Mouse (Mus musculus) liver, embryonic 13.5 days (tissue): Measurements from ENCODE around the gene Jam2. TPM values are rescaled to one million over a fixed set of nuclear protein-coding genes. Genes with fewer than 3 reads are reported as not detected.
A peak's percentile ranks its signal among the peaks of the same experiment; 100 is the strongest.

Experiments
- ATAC-seq: fragments of 200-750 bp; cut with Nextera tagmentation; 2 replicates; pipeline ENCODE4 v1.8.0; 2017; ENCODE audit warnings: low read depth, mild to moderate bottlenecking, moderate number of reproducible peaks, moderate library complexity
- DNase-seq: peaks from one replicate; pipeline ENCODE4 v3.0.0; 2022
- H3K27ac ChIP-seq: fragments of 300-500 bp; sonication (generic); 2 replicates; pipeline ENCODE4 v1.5.1; 2015; ENCODE audit warnings: moderate library complexity, mild to moderate bottlenecking, inconsistent platforms
- H3K27me3 ChIP-seq: fragments of 300-500 bp; sonication (generic); 2 replicates; pipeline ENCODE4 v1.6.1; 2015; ENCODE audit warnings: mild to moderate bottlenecking, inconsistent platforms
- H3K36me3 ChIP-seq: fragments of 300-500 bp; sonication (generic); 2 replicates; pipeline ENCODE4 v1.6.1; 2015; ENCODE audit warnings: mild to moderate bottlenecking, inconsistent platforms
- H3K4me1 ChIP-seq: fragments of 300-500 bp; sonication (generic); replicated peaks from 2 replicates; pipeline ENCODE4 v1.6.1; 2015; ENCODE audit warnings: inconsistent platforms
- H3K4me2 ChIP-seq: fragments of 300-500 bp; sonication (generic); 2 replicates; pipeline ENCODE4 v1.6.1; 2015; ENCODE audit warnings: inconsistent platforms, mild to moderate bottlenecking, moderate library complexity
- H3K4me3 ChIP-seq: fragments of 300-500 bp; sonication (generic); replicated peaks from 2 replicates; pipeline ENCODE4 v1.5.1; 2015; ENCODE audit warnings: mild to moderate bottlenecking, inconsistent platforms
- H3K9ac ChIP-seq: fragments of 300-500 bp; sonication (generic); 2 replicates; pipeline ENCODE4 v1.6.1; 2015; ENCODE audit warnings: mild to moderate bottlenecking, inconsistent platforms
- H3K9me3 ChIP-seq: fragments of 300-500 bp; sonication (generic); replicated peaks from 2 replicates; pipeline ENCODE4 v1.6.1; 2016; ENCODE audit warnings: inconsistent platforms
- WGBS: fragments of 180-500 bp; shearing (Covaris S2); methylation state at CpG from one replicate; pipeline ENCODE4 v1.1.7; 2015; ENCODE audit not compliant: insufficient replicate concordance; 5-methylcytosine and 5-hydroxymethylcytosine counted together
- polyA plus RNA-seq: library from polyadenylated mRNA; unstranded; fragments of >200 nt; fragmentation: Nextera tagmentation; extraction: Ambion mirVana; gene quantifications from 2 replicates; pipeline ENCODE4 v1.2.1, GENCODE M21; 2015

Jam2 gene
- polyA plus RNA-seq, 1 experiment from 2014 or later: 0.89 TPM

GRCm38 (mm10) chr16:84817423-84817822 lies 43.5 kb downstream of the Jam2 start:
- Histone ChIP-seq H3K4me3 (no peak overlapping the region), H3K27me3 (no peaks in the 10 kb centered on the region), H3K36me3 (0 out of 2 replicates have a peak, but pooled peaks cover 3% of the 10 kb centered on the region), H3K4me1 (no peaks in the 10 kb centered on the region), H3K9me3 (no peaks in the 10 kb centered on the region), H3K4me2 (no peak overlapping the region), H3K27ac (no peak overlapping the region), H3K9ac (no peak overlapping the region)
- 35% methylated on average over 7 of the region's 7 CpGs for WGBS
- ATAC-seq (no peak), DNase-seq (no peak)

GRCm38 (mm10) chr16:84825009-84825408 lies 51.1 kb downstream of the Jam2 start:
- WGBS: 79% methylated on average over 6 of the region's 6 CpGs

GRCm38 (mm10) chr16:84831696-84832095 lies 57.8 kb downstream of the Jam2 start:
- Histone ChIP-seq H3K9me3 (no peaks in the 10 kb centered on the region), H3K9ac (no peak overlapping the region), H3K36me3 (peaks cover 60% of the 10 kb centered on the region), H3K4me1 (peaks cover 32% of the 10 kb centered on the region), H3K27me3 (no peaks in the 10 kb centered on the region), H3K4me2 (no peak overlapping the region), H3K27ac (no peak overlapping the region), H3K4me3 (no peak overlapping the region)
- WGBS: 82% methylated on average over 5 of the region's 5 CpGs
- no peak for DNase-seq
- ATAC-seq: no peak

More at GRCm38 (mm10) chr16:84825009-84825408, 51.1 kb downstream of the Jam2 start:
- no peak overlapping the region for H3K27ac ChIP-seq
- ATAC-seq (no peak), DNase-seq (no peak)
- no peak overlapping the region for H3K9ac ChIP-seq
- no peaks in the 10 kb centered on the region for H3K4me1 ChIP-seq
- peaks cover 62% of the 10 kb centered on the region for H3K36me3 ChIP-seq
- H3K4me3 ChIP-seq: no peak overlapping the region
- no peak overlapping the region for H3K4me2 ChIP-seq
- H3K9me3 ChIP-seq: no peaks in the 10 kb centered on the region
- no peaks in the 10 kb centered on the region for H3K27me3 ChIP-seq

GRCm38 (mm10) chr16:84832736-84833135 lies 58.8 kb downstream of the Jam2 start:
- Histone ChIP-seq H3K9me3 (no peaks in the 10 kb centered on the region), H3K4me1 (peaks cover 40% of the 10 kb centered on the region), H3K27me3 (no peaks in the 10 kb centered on the region), H3K9ac (no peak overlapping the region), H3K36me3 (peaks cover 55% of the 10 kb centered on the region), H3K27ac (no peak overlapping the region), H3K4me3 (no peak overlapping the region), H3K4me2 (no peak overlapping the region)
- DNase-seq: no peak
- WGBS: 82% methylated on average over 5 of the region's 5 CpGs
- ATAC-seq: no peak

GRCm38 (mm10) chr16:84834344-84834743 lies 60.4 kb downstream of the Jam2 start:
- ATAC-seq: no peak
- H3K27me3 ChIP-seq: no peaks in the 10 kb centered on the region

GRCm38 (mm10) chr16:84834745-84835440 lies 61.0 kb downstream of the Jam2 start, which contains the start of gene Gabpa:
TSS of gene Gabpa (plus strand) at chr16:84834925.
- H3K9me3 ChIP-seq: no peaks in the 10 kb centered on the region
- H3K4me3 ChIP-seq: peak within 1 kb of the TSS; percentile 98
- DNase-seq: peak; percentile 87
- peak; percentile 93 for ATAC-seq
- peak within 1 kb of the TSS; percentile 95 for H3K27ac ChIP-seq
- peaks cover 40% of the 10 kb centered on the region for H3K4me1 ChIP-seq
- H3K9ac ChIP-seq: peak within 1 kb of the TSS; percentile 95
- WGBS: under 1% methylated on average over 52 of the region's 52 CpGs
- peak within 1 kb of the TSS; percentile 86 for H3K4me2 ChIP-seq
- H3K36me3 ChIP-seq: peaks cover 40% of the 10 kb centered on the region
- no peaks in the 10 kb centered on the region for H3K27me3 ChIP-seq

More at GRCm38 (mm10) chr16:84834344-84834743, 60.4 kb downstream of the Jam2 start:
- Histone ChIP-seq H3K4me3 (peak overlapping the region; percentile 98), H3K27ac (peak overlapping the region; percentile 95), H3K4me1 (peaks cover 40% of the 10 kb centered on the region), H3K9ac (peak overlapping the region; percentile 95), H3K9me3 (no peaks in the 10 kb centered on the region), H3K36me3 (peaks cover 43% of the 10 kb centered on the region), H3K4me2 (peak overlapping the region; percentile 86)
- under 1% methylated on average over 22 of the region's 22 CpGs for WGBS
- no peak for DNase-seq

GRCm38 (mm10) chr16:84835441-84835822 lies 61.5 kb downstream of the Jam2 start, which contains the start of gene Atp5j:
TSS of gene Atp5j (minus strand) at chr16:84835625.
- Histone ChIP-seq H3K4me1 (peaks cover 40% of the 10 kb centered on the region), H3K4me3 (peak within 1 kb of the TSS; percentile 98), H3K9ac (peak within 1 kb of the TSS; percentile 95), H3K27me3 (no peaks in the 10 kb centered on the region), H3K36me3 (peaks cover 38% of the 10 kb centered on the region), H3K27ac (peak within 1 kb of the TSS; percentile 95), H3K9me3 (no peaks in the 10 kb centered on the region), H3K4me2 (peak within 1 kb of the TSS; percentile 86)
- WGBS: 0% methylated on average over 53 of the region's 57 CpGs
- DNase-seq (peak; percentile 44), ATAC-seq (peak; percentile 32)

- peaks cover 40% of the 10 kb centered on the region for H3K4me1 ChIP-seq
- H3K9me3 ChIP-seq: no peaks in the 10 kb centered on the region
- WGBS: 5% methylated on average over 29 of the region's 29 CpGs
- ATAC-seq (peak; percentile 12; the same call in 1 of the 2 replicates), DNase-seq (peak; percentile 66)
- peak overlapping the region; percentile 86 for H3K4me2 ChIP-seq
- peaks cover 38% of the 10 kb centered on the region for H3K36me3 ChIP-seq
- peak overlapping the region; percentile 95 for H3K27ac ChIP-seq
- peak overlapping the region; percentile 98 for H3K4me3 ChIP-seq
- no peaks in the 10 kb centered on the region for H3K27me3 ChIP-seq
- peak overlapping the region; percentile 95 for H3K9ac ChIP-seq
Measured at GRCm38 (mm10) chr16:84835823-84836743, 62.2 kb downstream of the Jam2 start.

- ATAC-seq (no peak), DNase-seq (no peak)
- H3K27me3 ChIP-seq: no peaks in the 10 kb centered on the region
- H3K4me2 ChIP-seq: no peak overlapping the region
- H3K9me3 ChIP-seq: no peaks in the 10 kb centered on the region
- 68% methylated on average over 2 of the region's 2 CpGs for WGBS
- peaks cover 23% of the 10 kb centered on the region for H3K4me1 ChIP-seq
- H3K4me3 ChIP-seq: no peak overlapping the region
- no peak overlapping the region for H3K9ac ChIP-seq
- H3K27ac ChIP-seq: no peak overlapping the region
- H3K36me3 ChIP-seq: peaks cover 30% of the 10 kb centered on the region
Measured at GRCm38 (mm10) chr16:84838576-84838975, 64.7 kb downstream of the Jam2 start.

GRCm38 (mm10) chr16:84853492-84853891 lies 79.6 kb downstream of the Jam2 start:
- no peaks in the 10 kb centered on the region for H3K27me3 ChIP-seq
- H3K9ac ChIP-seq: no peak overlapping the region
- H3K4me2 ChIP-seq: no peak overlapping the region
- no peak overlapping the region for H3K27ac ChIP-seq
- H3K36me3 ChIP-seq: peaks cover 76% of the 10 kb centered on the region
- DNase-seq: no peak
- no peaks in the 10 kb centered on the region for H3K4me1 ChIP-seq
- no peaks in the 10 kb centered on the region for H3K9me3 ChIP-seq
- 87% methylated on average over 6 of the region's 6 CpGs for WGBS
- ATAC-seq: no peak
- H3K4me3 ChIP-seq: no peak overlapping the region

GRCm38 (mm10) chr16:84864656-84865055 lies 90.7 kb downstream of the Jam2 start:
- Histone ChIP-seq H3K9me3 (no peaks in the 10 kb centered on the region), H3K4me2 (no peak overlapping the region), H3K4me3 (no peak overlapping the region), H3K9ac (no peak overlapping the region), H3K36me3 (peaks cover 37% of the 10 kb centered on the region), H3K27me3 (no peaks in the 10 kb centered on the region), H3K27ac (no peak overlapping the region), H3K4me1 (no peaks in the 10 kb centered on the region)
- DNase-seq (no peak), ATAC-seq (no peak)
- 70% methylated on average over 8 of the region's 8 CpGs for WGBS
